10 mouse cellular contexts compared by ENCODE assay signal in genomic region chr4:120259356-120260181, GRCm38 (mm10). TPM values are rescaled to one million over a fixed set of nuclear protein-coding genes. Genes with fewer than 3 reads are reported as not detected.
DNase-seq lines count a peak whose midpoint lies in the region; ATAC-seq and TF ChIP-seq lines count a peak whose summit lies in the region.
"Had no signal": no experiment of that assay in that cellular context is flagged by ENCODE, and none has a peak within 500 bp of the region (broad histone marks: within the 10 kb centered on the region; RNA-seq: fewer than 3 reads in every experiment).

No protein-coding gene starts in this region.

- ATAC-seq in kidney, postnatal 0 days (replicated peaks; ENCODE audit: low FRiP score, low read depth): peak; percentile 85
- peak; percentile 15; the same call in 1 of the 2 replicates for ATAC-seq in midbrain, embryonic 15.5 days (replicated peaks)
- no peak for ATAC-seq in inflammation-experienced regulatory T-cells, adult 6 months

- peak; percentile 83 for DNase-seq in kidney, postnatal 0 days (ENCODE audit: low spot score)
- no peak for DNase-seq in kidney, postnatal 36 days
- DNase-seq in brain, embryonic 14.5 days (ENCODE audit: low read depth): peak; percentile 97
- peak; percentile 39 for DNase-seq in forelimb bud, embryonic 11.5 days (ENCODE audit: low read depth, low spot score)
- no peak for DNase-seq in adipocyte (ENCODE audit: low spot score)
- DNase-seq in urinary bladder, adult 18-20 months (ENCODE audit: low spot score in 2 of 2): no peak
- DNase-seq: lung, embryonic 14.5 days; thymus, adult 18-20 months had no signal

- 12% methylated on average over 21 of the region's 21 CpGs for WGBS in kidney, postnatal 0 days
- WGBS in midbrain, embryonic 15.5 days: 31% methylated on average over 21 of the region's 21 CpGs

- H3K27me3 ChIP-seq in kidney, postnatal 0 days (ENCODE audit: insufficient read depth, low read length): 0 out of 2 replicates have a peak, but pooled peaks cover 14% of the 10 kb centered on the region
- no peaks in the 10 kb centered on the region for H3K27me3 ChIP-seq in midbrain, embryonic 15.5 days (replicated peaks)

- no peak overlapping the region for H3K4me2 ChIP-seq in kidney, postnatal 0 days (ENCODE audit: low read length)
- H3K4me2 ChIP-seq in midbrain, embryonic 15.5 days: peak overlapping the region; percentile 15; the same call in 1 of the 2 replicates
- H3K4me2 ChIP-seq: lung, embryonic 14.5 days had no signal

- no peaks in the 10 kb centered on the region for H3K36me3 ChIP-seq in kidney, postnatal 0 days (ENCODE audit: insufficient read depth, low read length)
- no peaks in the 10 kb centered on the region for H3K36me3 ChIP-seq in midbrain, embryonic 15.5 days (replicated peaks)

- no peak overlapping the region for H3K9ac ChIP-seq in kidney, postnatal 0 days (ENCODE audit: low read depth, low read length)
- H3K9ac ChIP-seq in midbrain, embryonic 15.5 days: no peak overlapping the region
- H3K9ac ChIP-seq: lung, embryonic 14.5 days had no signal

- TF ChIP-seq POLR2A in brain, embryonic 14.5 days (IDR thresholded peaks at IDR 0.05; ENCODE audit: borderline replicate concordance, extremely low read depth, insufficient read depth, insufficient read length, poor library complexity, severe bottlenecking): no peak

- H3K9me3 ChIP-seq in kidney, postnatal 0 days (replicated peaks; ENCODE audit: low read length): no peaks in the 10 kb centered on the region
- no peaks in the 10 kb centered on the region for H3K9me3 ChIP-seq in midbrain, embryonic 15.5 days

- no peak overlapping the region for H3K4me3 ChIP-seq in kidney, postnatal 0 days (replicated peaks; ENCODE audit: low read depth, low read length)
- no peak overlapping the region for H3K4me3 ChIP-seq in midbrain, embryonic 15.5 days

- H3K4me1 ChIP-seq in kidney, postnatal 0 days (replicated peaks; ENCODE audit: insufficient read depth, low read length): no peaks in the 10 kb centered on the region
- H3K4me1 ChIP-seq in midbrain, embryonic 15.5 days: peaks cover 56% of the 10 kb centered on the region

- TF ChIP-seq CTCF in kidney, postnatal 0 days (IDR thresholded peaks at IDR 0.05; ENCODE audit: low read depth): no peak
- TF ChIP-seq CTCF in brain, embryonic 14.5 days (IDR thresholded peaks at IDR 0.05; ENCODE audit: borderline replicate concordance, extremely low read depth, insufficient read depth, insufficient read length): no peak

- H3K27ac ChIP-seq in kidney, postnatal 0 days: no peak overlapping the region
- H3K27ac ChIP-seq in midbrain, embryonic 15.5 days: peak overlapping the region; percentile 40

RNA-seq across cellular contexts. Expression of gene Foxo6, which starts 27.6 kb away (rescaled TPM):
- polyA plus RNA-seq in kidney, postnatal 0 days (2015; fragmentation: Nextera tagmentation; extraction: Ambion mirVana): 0.11 TPM in 1 of 2 replicates, not detected in the other
- 22.7 and 35.4 TPM in 2 replicates for polyA plus RNA-seq in brain, embryonic 14.5 days (2012; rRNA removed)
- 1.2 and 1.3 TPM in 2 replicates for polyA plus RNA-seq in midbrain, embryonic 15.5 days (2015; fragmentation: Nextera tagmentation; extraction: Ambion mirVana)
- polyA plus RNA-seq in inflammation-experienced regulatory T-cells, adult 6 months (2017; shearing (Covaris generic)): not detected

Comparison
In these comparisons a context has a peak if more than half of its experiments do, and no peak if none do; other contexts are left out.
1. DNase-seq: peak in kidney, postnatal 0 days (single experiment), brain, embryonic 14.5 days (single experiment) and forelimb bud, embryonic 11.5 days (single experiment); none in kidney, postnatal 36 days (0 of 2), adipocyte (single experiment) and urinary bladder, adult 18-20 months (0 of 2).
2. RNA of gene Foxo6, which starts 27.6 kb away (polyA plus RNA-seq): 22.7 to 35.4 TPM in brain, embryonic 14.5 days; 1.2 to 1.3 TPM in midbrain, embryonic 15.5 days, 0.11 TPM in kidney, postnatal 0 days and not detected in inflammation-experienced regulatory T-cells, adult 6 months; every median in the first group is over 10 times any median in the second.